In the genomic region with DNA sequence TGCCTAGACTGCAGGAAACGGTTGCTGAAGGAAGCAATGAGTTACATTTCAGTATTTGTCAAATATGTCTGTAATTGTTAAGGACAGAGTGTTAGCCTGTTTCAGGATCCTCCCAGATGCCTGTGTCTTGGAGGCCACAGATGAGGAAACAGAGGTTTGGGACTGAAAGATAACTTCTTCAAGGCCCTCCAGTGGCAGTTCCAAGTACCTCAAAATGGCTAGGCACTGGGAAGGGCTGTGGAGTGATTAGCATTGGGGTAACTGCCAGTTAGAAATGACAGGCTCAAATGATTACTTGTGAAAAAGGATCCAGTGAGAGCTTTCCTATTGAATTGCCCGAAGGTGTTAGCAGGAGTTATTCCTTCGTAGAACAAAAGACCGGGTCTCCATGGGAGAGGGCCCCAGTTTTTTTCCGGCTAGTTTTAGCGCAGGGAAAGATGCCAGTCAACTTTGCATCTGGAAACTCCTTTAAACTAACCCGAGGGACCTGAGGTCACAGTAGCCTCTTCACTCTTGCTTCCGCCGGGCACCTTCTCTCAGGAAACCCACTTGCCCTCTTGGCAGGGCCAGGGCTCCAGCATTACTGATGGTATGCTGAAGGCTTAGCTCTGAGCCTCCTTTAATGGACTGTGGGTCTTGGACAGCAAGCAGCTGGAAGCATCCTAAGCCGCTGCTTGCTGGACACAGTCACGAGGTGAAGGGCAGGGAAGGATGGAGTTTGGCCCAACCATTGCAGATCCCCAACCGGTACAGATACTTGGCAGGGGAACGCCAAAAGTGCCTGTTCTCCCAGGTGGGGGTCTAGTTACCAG, we compare ENCODE assay signal across 9 mouse cellular contexts. TPM values are rescaled to one million over a fixed set of nuclear protein-coding genes. Genes with fewer than 3 reads are reported as not detected.
DNase-seq lines count a peak whose midpoint lies in the region; ATAC-seq lines count a peak whose summit lies in the region.
"Had no signal": no experiment of that assay in that cellular context is flagged by ENCODE, and none has a peak within 500 bp of the region (broad histone marks: within the 10 kb centered on the region; RNA-seq: fewer than 3 reads in every experiment).

No protein-coding gene starts in this region.

- H3K27ac ChIP-seq in hindbrain, embryonic 10.5 days: peak overlapping the region; percentile 100
- H3K27ac ChIP-seq in hindbrain, embryonic 14.5 days: no peak overlapping the region

- H3K4me1 ChIP-seq in hindbrain, embryonic 10.5 days (replicated peaks): peaks cover 37% of the 10 kb centered on the region
- H3K4me1 ChIP-seq in hindbrain, embryonic 14.5 days (replicated peaks; ENCODE audit: control insufficient read depth, insufficient read depth, low read length): peaks cover 22% of the 10 kb centered on the region

- H3K27me3 ChIP-seq in hindbrain, embryonic 10.5 days (ENCODE audit: insufficient read depth, poor library complexity, severe bottlenecking): no peaks in the 10 kb centered on the region
- no peaks in the 10 kb centered on the region for H3K27me3 ChIP-seq in hindbrain, embryonic 14.5 days (ENCODE audit: control insufficient read depth, insufficient read depth, low read length)

- peaks cover 10% of the 10 kb centered on the region for H3K36me3 ChIP-seq in hindbrain, embryonic 10.5 days
- peaks cover 8% of the 10 kb centered on the region; the same call in 1 of the 2 replicates for H3K36me3 ChIP-seq in hindbrain, embryonic 14.5 days (replicated peaks; ENCODE audit: control insufficient read depth, insufficient read depth)

- intact Hi-C loops in gastrocnemius, postnatal 14 days (cut with DNase I; ENCODE audit: low total_unique reads): no loop called here

- H3K4me2 ChIP-seq in hindbrain, embryonic 14.5 days (replicated peaks): no peak overlapping the region

- H3K9me3 ChIP-seq in hindbrain, embryonic 10.5 days: no peaks in the 10 kb centered on the region
- no peaks in the 10 kb centered on the region for H3K9me3 ChIP-seq in hindbrain, embryonic 14.5 days (ENCODE audit: control insufficient read depth, low read length)

- DNase-seq in hindbrain, embryonic 10.5 days (ENCODE audit: low spot score): peak; percentile 12
- DNase-seq in hindbrain, embryonic 14.5 days (ENCODE audit: low spot score): no peak
- DNase-seq in ZHBTc4 (ENCODE audit: low read depth, low spot score): peak; percentile 59
- DNase-seq in gastrocnemius, postnatal 14 days: peak; percentile 20
- no peak for DNase-seq in spleen, postnatal 4 days (ENCODE audit: low spot score in 2 of 2)
- no peak for DNase-seq in layer of hippocampus, adult 8-10 months (ENCODE audit: low spot score in 2 of 2)
- DNase-seq in urinary bladder, postnatal 10 days (ENCODE audit: low spot score): no peak

- ATAC-seq in hindbrain, embryonic 14.5 days (ENCODE audit: low FRiP score): no peak
- ATAC-seq in megakaryocyte progenitor cell, adult 5-6 weeks (replicated peaks; ENCODE audit: poor library complexity): peak; percentile 32

- H3K9ac ChIP-seq in hindbrain, embryonic 14.5 days: no peak overlapping the region

- WGBS in hindbrain, embryonic 10.5 days: 63% methylated on average over 13 of the region's 13 CpGs
- 67% methylated on average over 13 of the region's 13 CpGs for WGBS in hindbrain, embryonic 14.5 days

- peak overlapping the region; percentile 89; the same call in 1 of the 2 replicates for H3K4me3 ChIP-seq in hindbrain, embryonic 10.5 days
- H3K4me3 ChIP-seq in hindbrain, embryonic 14.5 days (replicated peaks; ENCODE audit: low read length): no peak overlapping the region

RNA-seq across cellular contexts. Expression of a gene that starts 0.5 kb away (rescaled TPM):
- 69.3 and 73.9 TPM in 2 replicates for polyA plus RNA-seq in hindbrain, embryonic 10.5 days (2016; fragmentation: Nextera tagmentation; extraction: Ambion mirVana)
- 53.9 and 70.7 TPM in 2 replicates for polyA plus RNA-seq in hindbrain, embryonic 14.5 days (2014; fragmentation: Nextera tagmentation; extraction: Ambion mirVana)
- 10 to 100 TPM; 55.6 to 59.2 TPM for total RNA-seq in gastrocnemius, postnatal 14 days (2021)
- 90.4 and 94.9 TPM in 2 replicates for total RNA-seq in megakaryocyte progenitor cell, adult 5-6 weeks (2015)
- total RNA-seq in megakaryocyte progenitor cell, adult 5-6 weeks (2017): 74.5 and 89.7 TPM in 2 replicates
- total RNA-seq in layer of hippocampus, adult 8-10 months (2022): 100 to 1,000 TPM; 107 to 141 (median 129) TPM

RNA-seq across cellular contexts. Expression of a gene that starts 56.6 kb away (rescaled TPM):
- 0.67 and 1.3 TPM in 2 replicates for polyA plus RNA-seq in hindbrain, embryonic 10.5 days (2016; fragmentation: Nextera tagmentation; extraction: Ambion mirVana)
- 0.92 and 1.7 TPM in 2 replicates for polyA plus RNA-seq in hindbrain, embryonic 14.5 days (2014; fragmentation: Nextera tagmentation; extraction: Ambion mirVana)
- 1 to 10 TPM; 6.6 to 6.7 TPM for total RNA-seq in gastrocnemius, postnatal 14 days (2021)
- not detected in 2 replicates for total RNA-seq in megakaryocyte progenitor cell, adult 5-6 weeks (2015)
- not detected in 2 replicates for total RNA-seq in megakaryocyte progenitor cell, adult 5-6 weeks (2017)
- 1 to 10 TPM in 1 of 4 experiments, under 1 TPM in 3; 0.37 to 1.2 (median 0.59) TPM for total RNA-seq in layer of hippocampus, adult 8-10 months (2022)
- total RNA-seq: monocyte, adult 5-6 weeks had no signal

Comparison
In these comparisons a context has a peak if more than half of its experiments do, and no peak if none do; other contexts are left out.
1. DNase-seq: peak in hindbrain, embryonic 10.5 days (single experiment), ZHBTc4 (single experiment) and gastrocnemius, postnatal 14 days (single experiment); none in hindbrain, embryonic 14.5 days (single experiment), spleen, postnatal 4 days (0 of 2), layer of hippocampus, adult 8-10 months (0 of 2) and urinary bladder, postnatal 10 days (single experiment).